Mouse (Mus musculus): Measurements from ENCODE around the gene Nav2. TPM values are rescaled to one million over a fixed set of nuclear protein-coding genes. Genes with fewer than 3 reads are reported as not detected.

Gene Nav2
- polyA plus RNA-seq, 1 experiment = 30.3 TPM

DNA sequence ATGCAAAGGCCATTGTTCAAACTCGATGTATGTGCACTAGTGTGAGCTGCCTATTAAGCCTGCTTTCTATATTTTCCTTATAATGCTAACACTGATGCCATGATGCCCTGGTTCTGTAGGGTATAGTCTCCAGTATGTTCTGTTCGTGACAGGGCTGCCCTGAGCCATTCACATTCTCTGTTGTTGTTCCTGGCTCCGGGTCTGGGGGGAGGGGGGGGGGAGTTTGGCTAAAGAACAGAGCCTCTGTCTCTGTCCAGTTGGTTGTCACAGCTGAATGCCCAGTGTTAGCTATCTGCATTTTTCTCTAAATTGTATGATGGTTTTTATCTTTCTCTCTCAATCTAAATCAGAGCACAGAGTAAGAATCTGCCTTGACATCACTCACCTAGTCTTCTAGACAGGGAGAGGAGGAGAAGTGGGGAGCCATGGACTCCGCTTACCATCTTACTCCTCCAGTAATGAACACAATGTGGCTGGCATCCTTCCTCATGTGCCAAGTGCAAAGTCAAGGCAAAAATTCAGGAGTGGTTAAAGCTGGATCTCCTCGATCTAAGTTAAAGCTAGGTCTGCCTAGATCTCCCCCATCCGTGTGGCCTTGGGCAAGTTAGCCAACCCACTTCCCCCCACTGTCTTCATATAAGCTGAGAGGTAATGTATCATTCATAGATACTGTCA, 605.4 kb downstream of the Nav2 start:
- DNase-seq (ENCODE audit: low read depth) = no peak

DNA sequence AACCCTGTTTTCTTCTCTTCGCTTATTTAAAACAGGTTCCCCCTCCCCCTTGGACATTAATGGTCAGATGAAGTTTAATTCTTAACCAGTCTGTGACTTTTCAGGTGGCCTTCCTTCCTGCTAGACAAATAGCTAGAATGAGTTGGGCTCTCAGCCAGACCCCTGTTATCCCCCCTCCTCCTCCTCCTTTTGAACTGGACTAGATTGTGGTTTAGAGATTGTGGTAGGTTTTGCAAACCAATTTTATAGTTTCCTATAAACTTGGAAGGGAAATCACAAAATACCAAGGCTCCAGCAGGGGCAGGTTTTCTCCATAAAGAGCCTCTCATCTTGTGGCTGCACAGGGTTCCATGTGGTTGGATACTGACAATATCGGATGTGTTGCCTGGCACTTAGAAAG, 606.5 kb downstream of the Nav2 start:
- no peak for DNase-seq (ENCODE audit: low read depth)

DNA sequence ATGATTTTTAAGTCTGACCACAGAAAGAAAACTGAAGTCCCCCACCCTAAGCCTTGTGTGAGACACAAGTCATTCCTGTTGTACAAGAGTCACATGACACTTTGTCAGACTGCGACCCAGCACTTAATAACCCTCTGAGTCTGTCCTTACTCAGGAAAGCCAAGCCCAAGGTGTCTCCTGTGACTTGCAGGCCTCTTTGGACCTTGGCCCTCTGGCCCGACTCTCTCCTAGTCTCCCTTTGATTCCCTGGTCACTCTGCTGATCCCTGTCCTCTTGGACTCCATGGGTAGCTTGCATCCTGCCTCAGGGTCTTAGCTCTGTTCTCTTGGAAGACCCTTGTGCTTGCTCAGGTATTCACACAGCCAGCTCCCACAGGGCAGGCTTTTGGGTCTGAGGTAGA, 612.0 kb downstream of the Nav2 start:
- DNase-seq (ENCODE audit: low read depth) = no peak

DNA sequence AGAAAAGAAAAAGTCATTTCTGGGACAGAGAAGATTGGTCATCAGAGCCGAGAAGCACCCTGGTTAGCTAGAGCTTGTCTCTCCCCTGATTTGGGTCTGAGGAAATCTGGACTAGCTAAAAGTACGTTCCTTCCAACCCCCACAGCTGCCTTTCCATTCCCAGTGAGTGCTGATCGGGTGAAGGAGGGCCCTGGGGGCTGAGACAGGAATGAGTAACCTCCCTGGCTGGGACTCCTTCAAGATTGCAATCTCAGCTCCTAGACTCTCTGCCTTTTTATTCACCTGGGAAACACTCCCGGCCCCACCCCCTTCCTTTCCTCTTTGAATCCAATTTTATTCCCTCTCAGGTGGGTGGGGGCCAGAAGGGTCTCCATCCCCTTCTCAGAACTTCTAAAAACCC, 612.8 kb downstream of the Nav2 start:
- DNase-seq (ENCODE audit: low read depth) = peak; percentile 78

DNA sequence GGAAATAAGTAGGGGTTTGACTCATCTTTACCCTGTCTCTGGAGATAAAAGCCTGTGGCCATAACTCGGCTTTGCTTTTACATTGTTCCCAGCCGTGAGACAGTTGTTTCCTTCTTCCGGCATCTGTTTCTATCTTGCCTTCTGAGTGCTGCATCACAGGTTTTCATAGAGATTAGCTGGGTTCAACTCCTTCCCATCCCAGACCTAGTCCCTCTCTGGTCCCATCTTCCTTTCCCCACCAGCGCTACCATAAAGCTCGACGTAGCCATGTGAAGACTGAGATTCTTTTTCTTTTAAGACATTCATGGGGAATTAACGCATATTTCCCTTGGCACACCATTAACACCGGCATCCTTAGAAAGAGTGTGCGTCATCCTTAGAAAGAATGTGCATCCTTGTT, 613.5 kb downstream of the Nav2 start:
- no peak for DNase-seq (ENCODE audit: low read depth)

DNA sequence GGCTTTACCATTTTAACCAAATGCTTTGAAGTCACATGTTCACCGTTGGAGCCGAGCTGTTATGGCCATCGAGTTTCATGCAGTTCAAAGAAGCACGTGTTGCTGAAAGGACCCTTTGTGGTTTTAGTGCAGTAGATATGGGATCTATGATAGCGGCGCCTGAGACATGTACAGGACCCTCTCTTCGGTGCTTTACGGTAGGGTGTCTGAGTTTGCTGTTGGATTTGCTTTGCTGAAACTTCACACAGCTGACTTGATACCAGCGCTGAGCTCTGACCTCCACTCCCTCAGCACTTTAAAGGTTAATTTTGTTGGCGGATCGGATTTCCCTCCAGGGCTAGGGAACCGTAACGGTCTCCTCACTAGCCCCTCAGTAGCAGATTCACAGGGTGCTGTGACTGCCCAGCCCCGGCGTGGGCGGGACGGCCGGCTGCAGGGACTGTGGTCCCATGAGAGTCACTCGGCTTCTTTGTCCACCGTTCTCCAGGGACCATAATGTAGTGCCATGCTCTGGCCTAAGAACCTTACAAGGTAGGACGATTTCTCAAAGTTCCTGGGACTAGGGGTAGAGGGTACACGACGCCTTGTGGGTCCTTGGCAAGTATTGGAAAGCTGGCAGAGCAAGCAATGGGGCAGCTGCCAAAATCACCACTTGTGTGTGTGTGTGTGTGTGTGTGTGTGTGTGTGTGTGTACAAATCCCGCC, 614.0 kb downstream of the Nav2 start:
- no peak for DNase-seq (ENCODE audit: low read depth)

DNA sequence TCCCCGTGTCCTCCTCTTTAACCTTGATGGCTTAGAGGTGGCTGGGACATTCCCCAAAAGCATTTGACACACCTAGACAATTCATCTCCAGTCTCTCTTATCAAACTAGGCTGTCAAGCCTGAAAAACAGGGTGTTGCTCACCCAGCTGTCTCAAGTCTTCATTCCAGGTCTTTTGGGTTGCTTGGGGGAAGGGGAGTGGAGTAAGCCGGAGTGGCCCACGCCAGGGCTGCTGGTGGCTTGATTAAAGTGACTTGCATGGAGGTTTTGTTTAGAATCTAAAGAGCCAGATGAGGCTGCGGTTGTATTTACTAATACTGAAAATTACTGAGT, 614.6 kb downstream of the Nav2 start:
- no peak for DNase-seq (ENCODE audit: low read depth)

DNA sequence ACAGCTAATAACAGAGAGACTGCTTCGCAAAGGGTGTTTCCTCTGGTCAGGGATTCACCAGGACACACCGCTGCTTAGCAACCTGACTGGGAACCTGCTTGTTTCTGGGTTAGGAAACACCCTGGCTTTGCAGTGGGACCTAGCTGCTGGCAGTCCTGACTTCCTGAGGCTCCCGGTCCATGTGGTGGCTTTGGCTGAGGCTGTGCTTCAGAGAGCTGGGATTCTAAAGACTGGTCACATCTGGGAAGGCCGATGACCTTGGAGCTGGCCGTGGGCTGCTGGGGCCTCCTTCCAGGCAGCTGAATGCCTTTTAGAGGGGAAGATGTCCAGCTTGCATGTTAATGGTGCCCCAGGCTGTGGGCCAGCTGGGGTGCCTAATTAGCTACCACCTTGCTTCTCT, 615.2 kb downstream of the Nav2 start:
- DNase-seq (ENCODE audit: low read depth) = no peak

DNA sequence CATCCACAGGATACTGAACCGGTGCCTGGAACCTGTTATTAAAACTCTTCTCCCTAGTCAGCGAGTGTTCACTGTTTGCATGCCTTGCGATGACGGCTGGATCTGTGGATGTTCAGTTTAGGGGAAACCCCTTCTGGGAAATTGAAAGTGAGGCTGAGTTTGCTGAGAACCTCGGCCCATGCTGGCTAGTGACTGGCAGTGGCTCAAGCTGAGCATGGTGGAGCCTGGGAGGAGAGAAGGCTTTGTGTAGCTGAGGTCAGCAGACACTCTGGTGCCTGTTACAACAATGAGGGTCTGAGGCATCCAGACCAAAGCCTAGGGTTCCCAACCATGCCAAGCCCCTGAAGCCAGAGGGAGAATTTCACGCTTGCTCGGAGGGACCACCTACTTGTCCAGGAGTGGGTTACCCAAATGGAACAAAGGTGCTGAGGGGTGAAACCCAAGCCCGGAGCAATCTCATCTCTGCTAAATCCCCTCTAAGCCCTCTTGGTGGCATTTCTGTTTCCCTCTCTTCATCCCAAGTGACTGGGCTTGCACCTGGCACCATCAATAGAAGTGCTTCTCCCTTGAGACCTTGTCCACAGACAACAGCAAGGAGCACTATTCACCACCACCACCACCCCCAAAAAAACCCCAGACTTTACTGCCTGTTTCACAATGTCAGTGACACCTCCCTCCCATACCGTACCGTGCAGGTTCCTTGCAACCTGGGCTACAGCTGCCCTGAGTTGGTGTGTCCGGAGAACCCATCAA, 617.0 kb downstream of the Nav2 start:
- DNase-seq (ENCODE audit: low read depth) = no peak

DNA sequence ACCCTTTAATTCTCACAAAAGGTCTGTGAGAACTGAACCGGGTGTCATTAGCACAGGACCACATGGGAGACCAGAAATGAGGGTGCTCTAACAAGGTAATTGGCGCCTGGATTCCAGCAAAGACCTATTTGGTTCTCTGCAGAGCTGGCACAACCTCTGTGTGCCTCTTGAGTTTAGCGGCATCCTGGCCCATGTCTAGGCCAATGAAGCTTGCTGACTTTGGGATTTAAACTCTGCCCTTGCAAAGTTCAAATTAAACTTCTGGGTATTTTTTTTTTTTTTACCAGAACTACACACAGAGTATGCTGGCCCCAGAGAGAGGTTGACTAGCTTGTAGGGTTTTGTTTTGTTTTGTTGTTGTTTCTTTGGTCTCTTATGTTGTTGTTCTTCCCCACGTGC, 617.6 kb downstream of the Nav2 start:
- no peak for DNase-seq (ENCODE audit: low read depth)

DNA sequence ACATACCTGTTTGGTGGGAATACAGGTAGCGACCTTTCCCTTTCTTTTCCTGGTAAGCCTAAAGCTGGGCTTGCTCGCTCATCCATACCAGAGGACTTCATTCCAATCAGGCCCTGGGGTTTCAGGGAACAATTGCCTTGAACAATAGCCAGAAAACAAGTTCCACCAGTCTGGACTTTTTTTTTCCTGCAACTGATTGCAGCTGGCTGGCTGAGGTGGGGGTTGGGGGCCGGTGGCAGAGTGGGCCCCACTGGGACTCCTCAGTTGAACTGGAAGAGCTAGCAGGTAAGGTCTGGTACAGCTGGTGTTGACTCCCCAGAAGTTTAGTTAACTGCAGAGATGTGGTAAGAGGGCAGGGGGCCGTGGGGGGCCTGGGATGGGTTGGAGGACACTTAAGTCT, 619.0 kb downstream of the Nav2 start:
- DNase-seq (ENCODE audit: low read depth) = peak; percentile 79

DNA sequence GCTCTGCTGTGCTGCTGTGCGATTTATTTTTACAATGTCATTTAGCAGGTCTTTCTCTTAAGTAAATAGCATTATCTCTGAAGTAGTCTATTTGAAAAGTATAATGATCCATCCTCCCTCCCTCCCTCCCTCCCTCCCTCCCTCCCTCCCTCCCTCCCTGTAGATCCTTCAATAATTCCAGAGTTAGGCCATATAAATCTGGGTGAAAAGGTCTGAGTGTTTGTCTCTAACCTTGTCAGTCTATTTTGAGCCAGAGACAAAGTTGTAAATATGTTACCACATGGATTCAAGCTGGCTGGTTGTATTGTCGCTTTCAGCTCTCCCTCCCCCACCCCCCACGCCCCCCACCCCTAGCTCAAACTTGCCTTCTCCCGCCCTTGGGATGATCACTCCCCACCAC, 619.4 kb downstream of the Nav2 start:
- DNase-seq (ENCODE audit: low read depth) = no peak

DNA sequence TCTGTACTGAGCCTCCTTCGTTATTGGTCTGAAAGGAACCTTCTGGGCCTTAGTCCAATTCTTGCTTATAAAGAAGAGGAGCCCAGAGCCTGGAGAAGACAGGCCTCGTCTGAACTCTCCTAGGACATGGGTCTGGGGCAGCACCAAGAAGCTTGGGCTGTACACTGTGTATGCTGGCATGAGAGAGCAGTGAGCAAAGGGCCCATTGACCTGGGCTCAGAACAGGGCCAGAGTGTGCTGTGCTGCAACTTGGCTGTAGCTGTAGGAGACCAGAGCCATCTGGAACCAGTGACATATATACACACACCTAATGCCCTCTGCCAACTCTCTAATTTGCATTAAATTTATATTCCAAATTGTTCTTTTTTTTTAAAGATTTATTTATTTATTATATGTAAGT, 621.0 kb downstream of the Nav2 start:
- no peak for DNase-seq (ENCODE audit: low read depth)

DNA sequence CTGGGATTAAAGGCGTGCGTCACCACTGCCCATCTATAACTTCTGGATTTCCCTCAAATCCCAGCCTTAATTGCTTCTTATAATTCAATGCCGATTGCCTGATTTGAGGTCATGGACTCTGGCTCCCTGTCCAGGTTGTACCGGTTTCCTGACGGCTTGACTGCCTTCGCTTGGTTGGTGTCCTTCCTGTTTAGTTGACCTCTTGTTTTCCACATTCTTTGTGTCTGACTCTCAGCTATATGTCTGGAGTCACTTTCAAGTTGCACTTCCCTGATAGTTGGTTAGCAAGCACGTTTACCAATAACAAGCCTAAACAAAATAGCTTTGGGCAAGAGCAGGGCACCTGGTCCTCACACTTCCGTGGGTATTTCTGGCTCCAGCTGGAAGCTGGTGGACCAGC, 625.1 kb downstream of the Nav2 start:
- no peak for DNase-seq (ENCODE audit: low read depth)

DNA sequence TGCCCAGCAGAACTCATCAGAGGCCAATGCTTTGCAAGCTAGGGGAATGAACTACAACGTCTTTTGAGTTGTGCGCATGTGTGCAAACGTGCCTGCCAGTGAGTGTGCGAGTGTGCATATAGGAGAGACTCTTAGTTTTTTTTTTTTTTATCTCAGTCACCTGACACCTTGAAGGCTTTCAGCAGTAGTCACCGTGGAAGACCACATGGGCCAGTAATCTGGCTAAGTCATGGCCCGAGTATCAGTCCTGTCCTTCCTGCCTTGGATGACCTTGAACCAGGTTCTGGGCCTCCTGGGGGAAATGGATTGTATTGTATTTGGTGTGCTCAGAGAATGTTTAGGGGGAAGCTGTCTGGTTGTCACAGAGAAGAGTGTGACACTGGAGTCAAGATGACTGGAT, 625.7 kb downstream of the Nav2 start:
- no peak for DNase-seq (ENCODE audit: low read depth)

DNA sequence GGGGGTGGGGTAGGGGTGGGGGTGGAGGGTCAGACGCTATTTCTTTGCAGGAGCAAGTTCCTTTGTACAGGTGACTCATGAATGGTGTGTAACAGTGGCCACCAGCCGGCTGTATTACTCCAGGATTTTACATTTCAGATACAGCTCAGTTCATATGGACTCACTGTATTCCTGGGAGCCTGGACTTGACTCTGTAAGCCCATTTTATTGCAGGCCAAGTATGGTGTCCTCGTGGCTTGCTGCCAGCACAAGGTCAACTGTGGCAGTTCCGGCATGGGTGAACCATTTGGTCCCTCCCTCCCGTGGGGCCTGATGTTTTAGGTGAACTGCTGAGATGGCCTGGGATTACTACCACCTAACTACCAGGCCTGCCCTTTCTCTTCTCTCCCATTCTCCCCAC, 629.8 kb downstream of the Nav2 start:
- no peak for DNase-seq (ENCODE audit: low read depth)

DNA sequence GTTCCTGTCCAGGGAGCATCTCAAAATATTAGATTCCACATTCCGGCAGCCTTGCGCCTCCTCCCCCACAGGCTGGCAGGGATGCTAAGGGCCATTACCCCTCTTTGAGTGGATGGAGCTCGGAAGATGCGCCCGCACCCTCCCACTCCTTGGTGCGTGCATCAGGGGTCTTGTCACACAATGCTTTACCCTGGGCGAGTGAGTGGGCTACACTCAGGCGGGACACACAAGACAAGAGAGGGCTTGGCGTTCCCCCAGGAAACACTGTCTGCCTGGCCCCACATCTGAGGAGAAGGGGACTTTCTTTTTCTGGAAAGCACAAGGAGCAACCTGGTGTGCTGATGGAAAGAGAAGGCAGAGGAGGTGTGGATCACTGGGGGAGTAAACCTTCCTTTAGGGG, 631.7 kb downstream of the Nav2 start:
- no peak for DNase-seq (ENCODE audit: low read depth)

DNA sequence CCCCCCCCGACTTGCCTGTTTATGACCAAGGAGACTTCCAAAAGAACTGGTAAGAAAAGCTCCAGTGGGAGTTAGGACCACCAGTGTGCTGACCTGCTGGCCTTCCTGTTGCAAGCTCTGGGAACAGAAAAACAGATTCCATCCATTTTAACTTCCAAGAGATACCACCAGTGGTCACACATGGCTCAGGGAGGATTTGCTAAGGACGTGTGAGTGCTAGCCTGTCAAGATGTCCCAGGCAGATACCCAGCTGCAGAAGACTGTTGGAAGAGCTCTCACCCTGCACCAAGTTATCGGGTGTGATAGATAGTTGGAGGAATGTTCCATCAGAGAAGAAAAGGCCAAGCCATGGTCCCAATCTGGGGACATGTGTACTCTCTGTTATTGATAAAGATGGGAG, 633.6 kb downstream of the Nav2 start:
- no peak for DNase-seq (ENCODE audit: low read depth)

DNA sequence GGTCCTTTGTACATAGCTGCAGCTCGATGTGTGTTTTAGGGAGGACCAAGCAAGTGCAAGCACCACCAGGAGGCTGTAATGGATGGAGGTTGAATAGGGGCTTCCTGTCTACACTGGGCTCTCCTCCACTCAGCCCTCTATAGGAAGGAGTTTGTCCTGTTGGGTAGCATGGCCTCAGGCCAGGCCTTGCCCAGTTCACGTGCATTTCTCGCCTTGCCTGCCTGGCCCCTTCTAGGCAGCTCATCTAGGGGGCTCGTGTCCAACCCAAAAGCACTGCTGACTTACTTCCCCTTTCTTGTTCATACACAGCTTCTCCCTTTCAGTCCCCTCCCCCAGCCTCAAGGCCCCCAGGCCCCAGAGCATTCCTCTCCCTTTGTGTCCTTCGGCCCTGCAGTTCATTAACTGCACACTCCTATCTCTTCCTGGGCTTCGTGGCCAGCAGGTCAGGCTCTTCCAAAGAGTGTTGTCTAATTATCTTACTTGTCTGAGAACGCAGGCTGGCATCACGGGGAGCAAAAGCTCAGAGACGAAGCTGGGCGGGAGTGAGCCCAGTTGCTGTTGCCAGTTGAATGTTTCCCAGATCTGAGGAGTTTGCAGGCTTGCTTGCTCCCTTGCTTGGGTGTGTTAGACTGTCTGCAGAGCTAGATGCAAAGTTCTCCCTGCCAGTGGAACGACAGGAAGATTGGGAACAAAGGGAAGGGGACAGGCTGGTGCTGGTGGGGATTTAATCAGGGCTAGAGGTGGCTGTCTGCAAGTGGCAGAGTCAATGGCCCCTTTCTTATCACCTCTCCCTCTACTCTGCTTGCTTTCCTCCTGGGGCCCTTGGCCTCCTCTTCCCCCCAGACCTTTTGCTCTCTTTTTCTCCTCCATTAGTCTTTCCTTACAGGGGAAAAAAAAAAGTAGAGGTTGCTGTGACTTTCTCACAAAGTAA, 636.5 kb downstream of the Nav2 start:
- DNase-seq (ENCODE audit: low read depth) = no peak

DNA sequence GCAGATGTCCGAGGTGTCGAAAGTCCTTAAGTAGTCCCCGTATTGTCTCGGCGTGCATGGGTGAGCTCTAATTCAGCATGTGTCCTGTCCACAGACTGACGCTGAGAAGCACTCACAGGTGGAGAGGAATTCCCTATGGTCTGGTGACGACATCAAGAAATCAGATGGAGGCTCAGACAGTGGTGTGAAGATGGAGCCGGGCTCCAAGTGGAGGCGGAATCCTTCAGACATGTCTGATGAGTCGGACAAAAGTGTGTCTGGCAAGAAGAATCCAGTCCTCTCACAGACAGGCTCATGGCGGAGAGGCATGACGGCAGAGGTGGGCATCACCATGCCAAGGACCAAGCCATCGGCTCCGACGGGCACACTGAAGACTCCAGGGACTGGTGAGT, 637.2 kb downstream of the Nav2 start:
- no peak for DNase-seq (ENCODE audit: low read depth)

DNA sequence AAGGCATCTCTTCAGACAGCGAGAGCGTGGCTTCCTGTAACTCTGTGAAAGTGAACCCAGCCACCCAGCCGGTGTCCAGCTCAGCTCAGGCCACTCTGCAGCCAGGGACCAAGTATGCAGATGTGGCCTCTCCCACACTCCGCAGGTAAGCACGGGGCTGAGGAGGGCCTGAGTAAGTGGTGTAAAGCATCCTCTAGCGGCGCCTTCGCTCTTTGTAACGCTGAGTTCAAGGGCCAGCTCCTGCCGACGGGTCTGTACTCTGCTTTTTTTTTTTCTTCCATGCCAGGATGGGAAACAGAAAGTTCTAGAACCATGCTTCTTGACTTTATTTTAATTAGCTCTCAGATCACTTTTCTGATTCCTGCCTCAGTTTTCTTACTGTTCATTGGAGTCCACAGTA, 639.9 kb downstream of the Nav2 start:
- no peak for DNase-seq (ENCODE audit: low read depth)
